Mouse (Mus musculus): ENCODE data around the gene Ftsj3.

- TF ChIP-seq CTCF (IDR thresholded peaks at IDR 0.05; ENCODE audit: insufficient read depth, low read length) = no peak
- TF ChIP-seq POLR2A (IDR thresholded peaks at IDR 0.05; ENCODE audit: borderline replicate concordance, extremely low read depth, low read depth, low read length) = no peak
Measured at GRCm38 (mm10) chr11:106201337-106202122, 54.3 kb downstream of the Ftsj3 start.

Measured in lung, adult 2 months (tissue).